Mouse (Mus musculus): ENCODE measurements around the gene Pde1a.

DNA sequence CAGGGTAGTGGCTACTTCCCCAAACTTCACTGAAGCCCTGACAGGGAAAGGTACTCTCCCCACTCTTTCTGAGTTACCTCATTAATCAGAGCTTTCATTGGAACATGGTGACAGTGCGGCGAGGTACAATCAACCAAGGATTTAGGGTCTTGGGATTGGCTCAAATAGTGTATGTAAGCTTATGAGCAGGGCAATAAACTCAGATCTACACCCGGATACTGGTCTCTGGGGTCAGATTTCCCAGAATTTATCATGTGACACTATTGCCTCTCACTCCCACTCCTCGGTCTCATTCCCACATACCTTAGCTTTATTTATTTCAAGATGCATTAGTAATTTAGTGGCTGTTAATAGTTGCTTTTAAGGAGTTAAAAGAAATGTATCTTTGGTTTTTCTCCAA is 303.4 kb downstream of the Pde1a start:
- TF ChIP-seq POLR2A (IDR thresholded peaks at IDR 0.05; ENCODE audit: borderline replicate concordance, extremely low read depth, insufficient read depth, insufficient read length, poor library complexity, severe bottlenecking): no peak
- TF ChIP-seq CTCF (IDR thresholded peaks at IDR 0.05; ENCODE audit: borderline replicate concordance, extremely low read depth, insufficient read depth, insufficient read length): no peak

Measured in brain, embryonic 14.5 days (tissue).